Mouse (Mus musculus) embryonic facial prominence, embryonic 13.5 days (tissue): ENCODE measurements around the gene Ccdc107. TPM values are rescaled to one million over a fixed set of nuclear protein-coding genes. Genes with fewer than 3 reads are reported as not detected.
A peak's percentile ranks its signal among the peaks of the same experiment; 100 is the strongest.

Experiments
- ATAC-seq: fragments of 200-750 bp; cut with Nextera tagmentation; 2 replicates; pipeline ENCODE4 v1.8.0; 2017; ENCODE audit warnings: low read depth; ENCODE audit not compliant: insufficient number of reproducible peaks, insufficient read depth, low FRiP score, low TSS enrichment
- H3K27ac ChIP-seq: fragments of 300-500 bp; sonication (generic); 2 replicates; pipeline ENCODE4 v1.5.1; 2015; ENCODE audit warnings: moderate library complexity, mild to moderate bottlenecking, inconsistent platforms
- H3K27me3 ChIP-seq: fragments of 300-500 bp; sonication (generic); 2 replicates; pipeline ENCODE4 v1.6.1; 2015; ENCODE audit warnings: mild to moderate bottlenecking, inconsistent platforms
- H3K36me3 ChIP-seq: fragments of 300-500 bp; sonication (generic); 2 replicates; pipeline ENCODE4 v1.6.1; 2015; ENCODE audit warnings: mild to moderate bottlenecking, inconsistent platforms
- H3K4me1 ChIP-seq: fragments of 300-500 bp; sonication (generic); 2 replicates; pipeline ENCODE4 v1.6.1; 2015; ENCODE audit warnings: inconsistent platforms
- H3K4me2 ChIP-seq: fragments of 300-500 bp; sonication (generic); 2 replicates; pipeline ENCODE4 v1.6.1; 2015; ENCODE audit warnings: moderate library complexity, mild to moderate bottlenecking, inconsistent platforms
- H3K4me3 ChIP-seq: fragments of 300-500 bp; sonication (generic); 2 replicates; pipeline ENCODE4 v1.5.1; 2015; ENCODE audit warnings: mild to moderate bottlenecking, inconsistent platforms
- H3K9ac ChIP-seq: fragments of 300-500 bp; sonication (generic); 2 replicates; pipeline ENCODE4 v1.6.1; 2015; ENCODE audit warnings: mild to moderate bottlenecking, inconsistent platforms
- H3K9me3 ChIP-seq: fragments of 300-500 bp; sonication (generic); 2 replicates; pipeline ENCODE4 v1.6.1; 2016; ENCODE audit warnings: inconsistent platforms
- WGBS: fragments of 180-500 bp; shearing (Covaris S2); methylation state at CpG from one replicate; pipeline ENCODE4 v1.1.7; 2015; ENCODE audit warnings: mixed read lengths; 5-methylcytosine and 5-hydroxymethylcytosine counted together
- polyA plus RNA-seq: library from polyadenylated mRNA; unstranded; fragments of >200 nt; fragmentation: Nextera tagmentation; extraction: Ambion mirVana; gene quantifications from 2 replicates; pipeline ENCODE4 v1.2.1, GENCODE M21; 2015

Ccdc107 gene
- 66.2 and 73.4 TPM in 2 replicates for polyA plus RNA-seq

- H3K9me3 ChIP-seq: no peaks in the 10 kb centered on the region
- H3K4me1 ChIP-seq: peaks cover 25% of the 10 kb centered on the region
- H3K4me2 ChIP-seq: peak within 1 kb of the TSS; percentile 60
- H3K9ac ChIP-seq: peak within 1 kb of the TSS; percentile 84
- peak within 1 kb of the TSS; percentile 93 for H3K27ac ChIP-seq
- H3K27me3 ChIP-seq: no peaks in the 10 kb centered on the region
- H3K4me3 ChIP-seq: peak within 1 kb of the TSS; percentile 70
- H3K36me3 ChIP-seq: peaks cover 22% of the 10 kb centered on the region
- ATAC-seq: peak; percentile 96
- WGBS: under 1% methylated on average over 25 of the region's 25 CpGs
Observed at GRCm38 (mm10) chr4:43492821-43493185, at the start of gene Ccdc107. Gene Ccdc107 (plus strand): TSS chr4:43492900.

- ATAC-seq: no peak
- no peaks in the 10 kb centered on the region for H3K9me3 ChIP-seq
- H3K4me2 ChIP-seq: peak overlapping the region; percentile 92
- no peaks in the 10 kb centered on the region for H3K27me3 ChIP-seq
- peak overlapping the region; percentile 97 for H3K9ac ChIP-seq
- 1% methylated on average over 28 of the region's 28 CpGs for WGBS
- peak overlapping the region; percentile 92 for H3K27ac ChIP-seq
- H3K4me3 ChIP-seq: peak overlapping the region; percentile 98
- peaks cover 38% of the 10 kb centered on the region for H3K36me3 ChIP-seq
- peaks cover 14% of the 10 kb centered on the region for H3K4me1 ChIP-seq
Observed at GRCm38 (mm10) chr4:43443511-43443910, 49.2 kb upstream of the Ccdc107 start.

- ATAC-seq: no peak
- H3K36me3 ChIP-seq: peaks cover 40% of the 10 kb centered on the region
- no peak overlapping the region for H3K4me3 ChIP-seq
- H3K9ac ChIP-seq: no peak overlapping the region
- peaks cover 18% of the 10 kb centered on the region for H3K4me1 ChIP-seq
- H3K27ac ChIP-seq: no peak overlapping the region
- 84% methylated on average over 13 of the region's 13 CpGs for WGBS
- peaks cover 2% of the 10 kb centered on the region for H3K27me3 ChIP-seq
- no peaks in the 10 kb centered on the region for H3K9me3 ChIP-seq
- H3K4me2 ChIP-seq: no peak overlapping the region
Observed at GRCm38 (mm10) chr4:43447251-43447650, 45.4 kb upstream of the Ccdc107 start.

GRCm38 (mm10) chr4:43448554-43448953 lies 44.1 kb upstream of the Ccdc107 start:
- no peak for ATAC-seq
- Histone ChIP-seq H3K9ac (no peak overlapping the region), H3K9me3 (no peaks in the 10 kb centered on the region), H3K27ac (no peak overlapping the region), H3K36me3 (peaks cover 40% of the 10 kb centered on the region), H3K4me2 (no peak overlapping the region), H3K27me3 (peaks cover 14% of the 10 kb centered on the region), H3K4me1 (peaks cover 24% of the 10 kb centered on the region), H3K4me3 (no peak overlapping the region)
- 87% methylated on average over 3 of the region's 3 CpGs for WGBS

DNA sequence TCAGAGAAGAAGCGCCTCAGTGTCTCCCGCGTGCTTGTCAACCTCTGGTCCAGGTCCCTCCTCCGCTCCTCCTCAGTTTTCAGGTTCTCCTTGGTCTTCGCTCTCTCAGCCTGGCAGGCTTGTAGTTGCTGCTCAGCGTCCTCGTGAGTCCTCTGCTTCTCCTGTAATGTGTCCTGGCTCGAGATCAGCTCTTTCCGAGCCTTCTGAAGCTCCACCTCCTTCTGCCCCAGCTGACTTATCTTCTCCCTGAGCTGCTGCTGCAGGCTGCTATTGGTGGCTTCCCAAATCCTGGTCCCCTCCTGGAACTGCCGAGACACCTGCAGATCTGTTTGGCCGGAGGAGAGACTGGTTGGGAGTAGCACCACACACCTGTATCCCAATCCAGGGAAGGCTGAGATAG lies 40.4 kb upstream of the Ccdc107 start:
- H3K36me3 ChIP-seq: peaks cover 14% of the 10 kb centered on the region
- ATAC-seq: no peak
- no peaks in the 10 kb centered on the region for H3K9me3 ChIP-seq
- WGBS: 57% methylated on average over 11 of the region's 11 CpGs
- H3K4me3 ChIP-seq: no peak overlapping the region
- H3K9ac ChIP-seq: no peak overlapping the region
- no peak overlapping the region for H3K4me2 ChIP-seq
- peaks cover 32% of the 10 kb centered on the region for H3K27me3 ChIP-seq
- peaks cover 22% of the 10 kb centered on the region for H3K4me1 ChIP-seq
- H3K27ac ChIP-seq: no peak overlapping the region

DNA sequence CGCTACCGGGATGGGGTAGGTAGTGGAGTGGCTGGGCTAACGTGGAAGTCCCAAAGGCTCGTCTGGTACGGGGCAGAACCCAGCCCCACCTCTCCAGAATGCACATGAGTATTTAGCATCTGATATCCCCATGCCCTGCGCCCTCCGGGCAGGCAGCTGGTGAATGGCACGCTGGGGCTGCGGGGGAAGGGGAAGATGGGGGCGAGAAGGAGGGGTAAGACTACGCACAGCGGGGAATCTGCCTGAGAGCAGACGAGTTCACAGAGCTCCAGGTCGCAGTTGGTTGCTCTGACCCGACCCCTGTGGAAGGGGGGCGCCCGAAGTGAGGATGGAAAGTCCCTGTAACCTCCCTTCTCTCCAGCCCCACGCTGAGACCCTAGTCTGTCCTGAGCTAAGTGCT lies 39.3 kb upstream of the Ccdc107 start:
- under 1% methylated on average over 18 of the region's 18 CpGs for WGBS
- Histone ChIP-seq H3K27ac (no peak overlapping the region), H3K36me3 (peaks cover 3% of the 10 kb centered on the region; the same call in 1 of the 2 replicates), H3K9ac (peak overlapping the region; percentile 64), H3K27me3 (peaks cover 32% of the 10 kb centered on the region), H3K4me1 (peaks cover 22% of the 10 kb centered on the region), H3K9me3 (no peaks in the 10 kb centered on the region), H3K4me2 (peak overlapping the region; percentile 67), H3K4me3 (peak overlapping the region; percentile 34)
- peak; percentile 52; the same call in 1 of the 2 replicates for ATAC-seq

DNA sequence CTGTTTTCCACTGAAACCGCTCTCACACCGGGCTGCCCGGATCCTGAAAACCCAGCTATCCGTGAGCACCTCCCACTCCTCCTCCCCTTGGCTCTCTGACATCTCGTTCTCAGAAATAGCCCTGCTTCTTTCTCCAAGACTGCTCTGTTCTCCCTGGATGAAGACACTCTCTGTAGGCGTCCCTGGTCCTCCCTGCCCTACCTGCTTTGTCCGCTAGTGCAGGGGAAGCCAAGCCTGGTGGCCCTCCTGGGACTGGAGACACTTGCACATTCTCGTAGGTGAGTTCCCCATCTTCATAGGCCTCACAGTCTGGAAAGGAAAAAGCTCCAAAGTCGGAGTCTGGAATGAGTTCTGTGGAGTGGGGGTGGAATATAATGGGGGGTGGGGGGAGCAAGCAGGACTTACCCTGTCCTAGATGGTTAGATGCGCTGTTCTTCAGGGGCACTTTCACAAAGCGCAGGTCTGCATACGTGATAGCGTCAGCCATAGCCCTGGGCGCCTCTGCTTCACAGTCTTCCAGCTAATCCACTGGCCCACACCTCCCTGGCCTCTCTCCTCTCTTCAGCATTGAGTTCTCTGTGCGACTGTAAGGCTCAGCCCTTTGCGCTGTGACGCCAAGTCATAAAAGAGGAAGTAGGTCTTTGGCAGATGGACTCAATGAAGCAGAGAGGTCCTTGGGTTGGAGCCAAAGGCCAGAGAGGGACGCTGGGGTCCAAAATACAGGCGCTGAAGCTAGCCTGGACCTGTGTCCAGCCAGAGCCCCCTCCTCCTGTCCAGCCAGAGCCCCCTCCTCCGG lies 38.5 kb upstream of the Ccdc107 start, which contains the start of gene Cd72:
TSS of gene Cd72 (minus strand) at position 588 of the 796 bp plus-strand sequence.
- H3K9ac ChIP-seq: peak within 1 kb of the TSS; percentile 64
- peaks cover 32% of the 10 kb centered on the region for H3K27me3 ChIP-seq
- H3K36me3 ChIP-seq: no peaks in the 10 kb centered on the region
- H3K9me3 ChIP-seq: no peaks in the 10 kb centered on the region
- 32% methylated on average over 20 of the region's 20 CpGs for WGBS
- H3K4me1 ChIP-seq: peaks cover 22% of the 10 kb centered on the region
- H3K4me3 ChIP-seq: peak within 1 kb of the TSS; percentile 34
- ATAC-seq: no peak
- H3K27ac ChIP-seq: no peak within 1 kb of the TSS
- peak within 1 kb of the TSS; percentile 67 for H3K4me2 ChIP-seq

GRCm38 (mm10) chr4:43456470-43456869 lies 36.2 kb upstream of the Ccdc107 start:
- WGBS: 18% methylated on average over 4 of the region's 4 CpGs

GRCm38 (mm10) chr4:43457124-43457523 lies 35.6 kb upstream of the Ccdc107 start:
- no peak for ATAC-seq
- H3K4me1 ChIP-seq: peaks cover 17% of the 10 kb centered on the region
- peaks cover 31% of the 10 kb centered on the region for H3K27me3 ChIP-seq
- no peak overlapping the region for H3K27ac ChIP-seq
- no peak overlapping the region for H3K4me2 ChIP-seq
- H3K4me3 ChIP-seq: no peak overlapping the region
- H3K9me3 ChIP-seq: no peaks in the 10 kb centered on the region
- H3K9ac ChIP-seq: no peak overlapping the region
- WGBS: 26% methylated on average over 8 of the region's 8 CpGs
- H3K36me3 ChIP-seq: no peaks in the 10 kb centered on the region

More at GRCm38 (mm10) chr4:43456470-43456869, 36.2 kb upstream of the Ccdc107 start:
- no peak overlapping the region for H3K4me3 ChIP-seq
- H3K36me3 ChIP-seq: no peaks in the 10 kb centered on the region
- no peak overlapping the region for H3K9ac ChIP-seq
- no peaks in the 10 kb centered on the region for H3K9me3 ChIP-seq
- ATAC-seq: no peak
- no peak overlapping the region for H3K27ac ChIP-seq
- peaks cover 17% of the 10 kb centered on the region for H3K4me1 ChIP-seq
- H3K27me3 ChIP-seq: peaks cover 32% of the 10 kb centered on the region
- no peak overlapping the region for H3K4me2 ChIP-seq

DNA sequence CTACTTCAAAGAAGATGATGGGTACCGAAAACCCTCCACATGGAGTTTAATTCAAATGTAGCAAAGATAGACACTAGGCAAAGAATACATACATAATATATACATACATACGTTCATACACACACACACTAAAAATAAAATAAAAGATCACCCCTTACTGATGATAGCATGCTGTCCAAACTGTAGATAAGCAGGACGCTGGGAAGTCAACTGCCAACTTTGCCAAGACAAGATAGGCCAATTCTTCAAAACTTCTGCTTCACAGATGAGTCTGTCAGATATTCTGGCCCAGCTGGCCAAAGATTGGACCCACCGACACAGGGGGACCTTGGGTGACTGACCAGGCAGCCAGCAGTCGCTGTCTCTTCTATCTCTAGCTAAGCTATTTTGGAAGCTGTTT lies 29.6 kb upstream of the Ccdc107 start:
- H3K27me3 ChIP-seq: no peaks in the 10 kb centered on the region; the same call in 1 of the 2 replicates
- H3K27ac ChIP-seq: no peak overlapping the region
- H3K9ac ChIP-seq: no peak overlapping the region
- H3K36me3 ChIP-seq: no peaks in the 10 kb centered on the region
- no peaks in the 10 kb centered on the region for H3K9me3 ChIP-seq
- H3K4me2 ChIP-seq: no peak overlapping the region
- no peak for ATAC-seq
- H3K4me3 ChIP-seq: no peak overlapping the region
- WGBS: 90% methylated on average over 5 of the region's 5 CpGs
- peaks cover 3% of the 10 kb centered on the region; the same call in 1 of the 2 replicates for H3K4me1 ChIP-seq

DNA sequence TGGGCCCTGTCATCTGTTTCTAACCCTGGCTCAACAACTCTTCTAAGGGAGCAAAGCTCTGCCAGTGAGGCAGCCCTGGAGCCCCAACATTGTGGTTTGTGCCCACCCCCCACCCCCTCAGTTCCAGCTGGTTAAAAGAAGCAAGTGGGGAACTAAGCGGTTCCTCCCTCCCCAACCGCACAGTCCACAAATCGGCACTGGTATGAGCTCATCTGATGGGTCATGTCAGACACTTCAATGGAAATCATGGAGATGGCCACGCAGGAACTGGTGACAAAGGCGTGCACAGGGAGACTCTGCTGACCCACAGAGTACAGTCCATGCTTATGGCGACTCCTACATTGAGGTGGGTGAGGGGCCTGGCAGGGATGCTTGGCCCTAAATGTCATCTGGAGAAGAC lies 26.8 kb upstream of the Ccdc107 start:
- Histone ChIP-seq H3K4me3 (no peak overlapping the region), H3K27ac (no peak overlapping the region), H3K9me3 (no peaks in the 10 kb centered on the region), H3K27me3 (no peaks in the 10 kb centered on the region), H3K4me1 (peaks cover 3% of the 10 kb centered on the region; the same call in 1 of the 2 replicates), H3K9ac (no peak overlapping the region), H3K36me3 (no peaks in the 10 kb centered on the region), H3K4me2 (no peak overlapping the region)
- ATAC-seq: no peak
- 87% methylated on average over 6 of the region's 6 CpGs for WGBS

DNA sequence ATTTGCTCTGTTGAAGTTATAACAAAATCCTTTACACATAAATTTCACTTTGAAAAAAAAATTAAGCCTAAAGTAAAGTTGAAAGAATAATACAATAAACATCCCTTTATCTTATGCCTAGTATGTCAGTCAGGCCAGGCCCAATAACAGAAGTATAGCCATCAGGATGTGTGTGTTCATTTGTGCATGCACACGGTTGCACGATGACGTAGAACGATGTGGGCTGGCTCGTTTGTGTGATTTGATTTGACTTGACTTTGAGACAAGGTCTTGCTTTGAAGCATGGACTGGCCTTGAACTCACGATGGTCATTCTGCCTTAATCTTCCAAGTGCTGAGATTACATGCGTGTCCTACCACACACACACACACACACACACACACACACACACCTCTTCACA lies 25.8 kb upstream of the Ccdc107 start:
- Histone ChIP-seq H3K9ac (no peak overlapping the region), H3K27me3 (no peaks in the 10 kb centered on the region), H3K36me3 (no peaks in the 10 kb centered on the region), H3K4me2 (no peak overlapping the region), H3K4me1 (peaks cover 3% of the 10 kb centered on the region; the same call in 1 of the 2 replicates), H3K27ac (no peak overlapping the region), H3K9me3 (no peaks in the 10 kb centered on the region), H3K4me3 (no peak overlapping the region)
- ATAC-seq: no peak
- 86% methylated on average over 7 of the region's 7 CpGs for WGBS
